Mouse (Mus musculus): Measurements from ENCODE around the gene Midn. TPM values are rescaled to one million over a fixed set of nuclear protein-coding genes. Genes with fewer than 3 reads are reported as not detected.

Gene Midn
- polyA plus RNA-seq, 1 experiment from 2014 or later, result 25.9 TPM

GRCm38 (mm10) chr10:80186649-80187048 lies 38.6 kb downstream of the Midn start:
- Histone ChIP-seq H3K36me3 (peaks cover 19% of the 10 kb centered on the region), H3K4me2 (no peak overlapping the region), H3K9ac (no peak overlapping the region), H3K9me3 (replicated peaks) (no peaks in the 10 kb centered on the region), H3K4me3 (no peak overlapping the region), H3K4me1 (replicated peaks) (peaks cover 22% of the 10 kb centered on the region), H3K27me3 (replicated peaks) (peaks cover 79% of the 10 kb centered on the region), H3K27ac (ENCODE audit: poor library complexity, severe bottlenecking) (no peak overlapping the region)
- 42% methylated on average over 27 of the region's 27 CpGs for WGBS
- ATAC-seq (ENCODE audit: insufficient number of reproducible peaks, low FRiP score), result no peak

GRCm38 (mm10) chr10:80187739-80188138 lies 39.7 kb downstream of the Midn start:
- WGBS, result 87% methylated on average over 10 of the region's 10 CpGs
- H3K4me3 ChIP-seq, result no peak overlapping the region
- no peak for ATAC-seq (ENCODE audit: insufficient number of reproducible peaks, low FRiP score)
- no peak overlapping the region for H3K4me2 ChIP-seq
- no peak overlapping the region for H3K9ac ChIP-seq
- H3K27ac ChIP-seq (ENCODE audit: poor library complexity, severe bottlenecking), result no peak overlapping the region
- peaks cover 22% of the 10 kb centered on the region for H3K4me1 ChIP-seq (replicated peaks)
- H3K36me3 ChIP-seq, result peaks cover 19% of the 10 kb centered on the region
- H3K27me3 ChIP-seq (replicated peaks), result peaks cover 89% of the 10 kb centered on the region
- no peaks in the 10 kb centered on the region for H3K9me3 ChIP-seq (replicated peaks)

- Histone ChIP-seq H3K36me3 (peaks cover 19% of the 10 kb centered on the region), H3K27me3 (replicated peaks) (peaks cover 84% of the 10 kb centered on the region), H3K4me3 (no peak overlapping the region), H3K4me1 (replicated peaks) (peaks cover 25% of the 10 kb centered on the region), H3K9ac (no peak overlapping the region), H3K9me3 (replicated peaks) (no peaks in the 10 kb centered on the region), H3K4me2 (no peak overlapping the region), H3K27ac (ENCODE audit: poor library complexity, severe bottlenecking) (no peak overlapping the region)
- WGBS, result 80% methylated on average over 15 of the region's 15 CpGs
- ATAC-seq (ENCODE audit: insufficient number of reproducible peaks, low FRiP score), result no peak
Measured at GRCm38 (mm10) chr10:80188453-80189024, 40.5 kb downstream of the Midn start.

- H3K9ac ChIP-seq, result peak overlapping the region; percentile 60
- H3K4me2 ChIP-seq, result peak overlapping the region; percentile 84
- no peaks in the 10 kb centered on the region for H3K9me3 ChIP-seq (replicated peaks)
- WGBS, result 5% methylated on average over 21 of the region's 21 CpGs
- ATAC-seq (ENCODE audit: insufficient number of reproducible peaks, low FRiP score), result no peak
- H3K4me3 ChIP-seq, result peak overlapping the region; percentile 50
- H3K36me3 ChIP-seq, result peaks cover 19% of the 10 kb centered on the region
- peaks cover 73% of the 10 kb centered on the region for H3K27me3 ChIP-seq (replicated peaks)
- no peak overlapping the region for H3K27ac ChIP-seq (ENCODE audit: poor library complexity, severe bottlenecking)
- H3K4me1 ChIP-seq (replicated peaks), result peaks cover 34% of the 10 kb centered on the region
Measured at GRCm38 (mm10) chr10:80189999-80190398, 41.9 kb downstream of the Midn start.

GRCm38 (mm10) chr10:80190491-80191051 lies 42.5 kb downstream of the Midn start:
- WGBS, result under 1% methylated on average over 48 of the region's 48 CpGs
- H3K27me3 ChIP-seq (replicated peaks), result peaks cover 68% of the 10 kb centered on the region

GRCm38 (mm10) chr10:80193976-80194375 lies 45.9 kb downstream of the Midn start:
- no peak for ATAC-seq (ENCODE audit: insufficient number of reproducible peaks, low FRiP score)
- H3K9ac ChIP-seq, result no peak overlapping the region; the same call in 1 of the 2 replicates
- H3K27ac ChIP-seq (ENCODE audit: poor library complexity, severe bottlenecking), result no peak overlapping the region
- H3K4me2 ChIP-seq, result no peak overlapping the region
- peaks cover 3% of the 10 kb centered on the region for H3K36me3 ChIP-seq
- no peak overlapping the region for H3K4me3 ChIP-seq
- H3K9me3 ChIP-seq (replicated peaks), result no peaks in the 10 kb centered on the region
- 51% methylated on average over 6 of the region's 6 CpGs for WGBS
- H3K27me3 ChIP-seq (replicated peaks), result peaks cover 34% of the 10 kb centered on the region
- H3K4me1 ChIP-seq (replicated peaks), result peaks cover 27% of the 10 kb centered on the region

More at GRCm38 (mm10) chr10:80190491-80191051, 42.5 kb downstream of the Midn start:
- Histone ChIP-seq H3K9me3 (replicated peaks) (no peaks in the 10 kb centered on the region), H3K4me1 (replicated peaks) (peaks cover 34% of the 10 kb centered on the region), H3K4me2 (peak overlapping the region; percentile 84), H3K9ac (peak overlapping the region; percentile 60), H3K4me3 (peak overlapping the region; percentile 50), H3K27ac (ENCODE audit: poor library complexity, severe bottlenecking) (no peak overlapping the region), H3K36me3 (peaks cover 19% of the 10 kb centered on the region)
- no peak for ATAC-seq (ENCODE audit: insufficient number of reproducible peaks, low FRiP score)

- 65% methylated on average over 8 of the region's 8 CpGs for WGBS
Measured at GRCm38 (mm10) chr10:80194441-80194840, 46.4 kb downstream of the Midn start.

GRCm38 (mm10) chr10:80196167-80196566 lies 48.1 kb downstream of the Midn start:
- H3K27me3 ChIP-seq (replicated peaks), result peaks cover 15% of the 10 kb centered on the region
- no peaks in the 10 kb centered on the region for H3K9me3 ChIP-seq (replicated peaks)
- H3K4me1 ChIP-seq (replicated peaks), result peaks cover 13% of the 10 kb centered on the region
- no peak overlapping the region for H3K9ac ChIP-seq
- no peak overlapping the region for H3K27ac ChIP-seq (ENCODE audit: poor library complexity, severe bottlenecking)
- H3K4me2 ChIP-seq, result no peak overlapping the region
- no peaks in the 10 kb centered on the region for H3K36me3 ChIP-seq
- ATAC-seq (ENCODE audit: insufficient number of reproducible peaks, low FRiP score), result no peak
- no peak overlapping the region for H3K4me3 ChIP-seq
- 86% methylated on average over 1 of the region's 1 CpGs for WGBS

More at GRCm38 (mm10) chr10:80194441-80194840, 46.4 kb downstream of the Midn start:
- no peak overlapping the region for H3K4me3 ChIP-seq
- H3K27me3 ChIP-seq (replicated peaks), result peaks cover 30% of the 10 kb centered on the region
- H3K4me1 ChIP-seq (replicated peaks), result peaks cover 27% of the 10 kb centered on the region
- no peak overlapping the region for H3K27ac ChIP-seq (ENCODE audit: poor library complexity, severe bottlenecking)
- no peak overlapping the region for H3K4me2 ChIP-seq
- H3K36me3 ChIP-seq, result no peaks in the 10 kb centered on the region
- no peak for ATAC-seq (ENCODE audit: insufficient number of reproducible peaks, low FRiP score)
- H3K9ac ChIP-seq, result no peak overlapping the region
- H3K9me3 ChIP-seq (replicated peaks), result no peaks in the 10 kb centered on the region

GRCm38 (mm10) chr10:80196778-80197581 lies 48.9 kb downstream of the Midn start:
- 76% methylated on average over 33 of the region's 33 CpGs for WGBS
- H3K36me3 ChIP-seq, result no peaks in the 10 kb centered on the region
- H3K27ac ChIP-seq (ENCODE audit: poor library complexity, severe bottlenecking), result no peak overlapping the region
- no peaks in the 10 kb centered on the region for H3K9me3 ChIP-seq (replicated peaks)
- H3K4me3 ChIP-seq, result no peak overlapping the region
- H3K27me3 ChIP-seq (replicated peaks), result peaks cover 9% of the 10 kb centered on the region
- H3K4me1 ChIP-seq (replicated peaks), result peaks cover 13% of the 10 kb centered on the region
- no peak overlapping the region for H3K4me2 ChIP-seq
- no peak for ATAC-seq (ENCODE audit: insufficient number of reproducible peaks, low FRiP score)
- no peak overlapping the region for H3K9ac ChIP-seq

GRCm38 (mm10) chr10:80199440-80200008 lies 51.5 kb downstream of the Midn start:
- 51% methylated on average over 3 of the region's 3 CpGs for WGBS
- no peak overlapping the region for H3K4me3 ChIP-seq
- no peak overlapping the region for H3K9ac ChIP-seq
- H3K27ac ChIP-seq (ENCODE audit: poor library complexity, severe bottlenecking), result no peak overlapping the region
- ATAC-seq (ENCODE audit: insufficient number of reproducible peaks, low FRiP score), result peak; percentile 82; the same call in 1 of the 2 replicates
- no peaks in the 10 kb centered on the region for H3K36me3 ChIP-seq
- peaks cover 8% of the 10 kb centered on the region for H3K4me1 ChIP-seq (replicated peaks)
- H3K27me3 ChIP-seq (replicated peaks), result no peaks in the 10 kb centered on the region; the same call in 1 of the 2 replicates
- no peak overlapping the region for H3K4me2 ChIP-seq
- H3K9me3 ChIP-seq (replicated peaks), result no peaks in the 10 kb centered on the region

GRCm38 (mm10) chr10:80200485-80200884 lies 52.4 kb downstream of the Midn start:
- Histone ChIP-seq H3K9ac (no peak overlapping the region), H3K27ac (ENCODE audit: poor library complexity, severe bottlenecking) (no peak overlapping the region), H3K4me3 (no peak overlapping the region), H3K27me3 (replicated peaks) (0 out of 2 replicates have a peak, but pooled peaks cover 3% of the 10 kb centered on the region), H3K4me1 (replicated peaks) (peaks cover 7% of the 10 kb centered on the region), H3K9me3 (replicated peaks) (no peaks in the 10 kb centered on the region), H3K4me2 (no peak overlapping the region), H3K36me3 (no peaks in the 10 kb centered on the region)
- 73% methylated on average over 6 of the region's 6 CpGs for WGBS
- ATAC-seq (ENCODE audit: insufficient number of reproducible peaks, low FRiP score), result no peak
